Mouse (Mus musculus): ENCODE measurements around the gene Cd79a. TPM values are rescaled to one million over a fixed set of nuclear protein-coding genes. Genes with fewer than 3 reads are reported as not detected.

Gene Cd79a
- total and polyA plus RNA-seq, 3 experiments, result 0.23 to 0.61 TPM; not detected in 1

GRCm38 (mm10) chr7:24882416-24883199, 14.6 kb upstream of the Cd79a start:
- no peaks in the 10 kb centered on the region for H3K9me3 ChIP-seq (replicated peaks; ENCODE audit: insufficient read depth, low read length)
- no peak overlapping the region for H3K9ac ChIP-seq (ENCODE audit: control insufficient read depth, low read depth, low read length, poor library complexity, severe bottlenecking)
- no peak overlapping the region for H3K4me3 ChIP-seq (ENCODE audit: control insufficient read depth in 1 of 2, insufficient read depth in 1 of 2, low read depth in 2 of 2, low read length in 2 of 2)
- peaks cover 0 to 17% of the 10 kb centered on the region in 2 experiments; a peak in 2 of 4 replicates for H3K4me1 ChIP-seq (ENCODE audit: control insufficient read depth in 1 of 2, insufficient read depth in 2 of 2, low read length in 2 of 2)
- peaks cover 32% of the 10 kb centered on the region for H3K79me2 ChIP-seq (ENCODE audit: control insufficient read depth, insufficient read depth, low read length, poor library complexity)
- TF ChIP-seq GABPA (IDR thresholded peaks at IDR 0.05; ENCODE audit: low read depth, low read length), result no peak
- TF ChIP-seq MAX (IDR thresholded peaks at IDR 0.05; ENCODE audit: low read length), result no peak
- no peak for TF ChIP-seq KAT2A (conservative IDR thresholded peaks at IDR 0.05; ENCODE audit: low read depth, low read length)
- no peak for TF ChIP-seq POLR2AphosphoS2 (IDR thresholded peaks at IDR 0.05; ENCODE audit: low read length)
- no peak for TF ChIP-seq MYB (IDR thresholded peaks at IDR 0.05; ENCODE audit: low read depth, low read length)
- TF ChIP-seq E2F4 (IDR thresholded peaks at IDR 0.05; ENCODE audit: borderline replicate concordance, low read depth, low read length), result no peak
- TF ChIP-seq ZMIZ1 (IDR thresholded peaks at IDR 0.05; ENCODE audit: low read depth, low read length), result no peak
- TF ChIP-seq ZNF384 (IDR thresholded peaks at IDR 0.05; ENCODE audit: low read depth, low read length), result no peak
- no peak for TF ChIP-seq MAZ (IDR thresholded peaks at IDR 0.05; ENCODE audit: low read depth, low read length)
- TF ChIP-seq ELF1 (IDR thresholded peaks at IDR 0.05; ENCODE audit: low read depth, low read length), result no peak
- no peak for TF ChIP-seq SMC3 (IDR thresholded peaks at IDR 0.05; ENCODE audit: low read depth, low read length)
- no peak for TF ChIP-seq SIN3A (IDR thresholded peaks at IDR 0.05; ENCODE audit: low read length)
- TF ChIP-seq CTCF (IDR thresholded peaks at IDR 0.05 in 2 of 3, conservative IDR thresholded peaks at IDR 0.05 in 1 of 3; ENCODE audit: control insufficient read depth in 1 of 3, insufficient read depth in 1 of 3, low read depth in 2 of 3, low read length in 3 of 3, poor library complexity in 1 of 3, severe bottlenecking in 1 of 3), result no peak
- TF ChIP-seq CHD1 (IDR thresholded peaks at IDR 0.05; ENCODE audit: low read depth, low read length), result no peak
- peaks cover 6 to 14% of the 10 kb centered on the region in 2 experiments for H3K36me3 ChIP-seq (ENCODE audit: control insufficient read depth in 1 of 2, insufficient read depth in 2 of 2, low read length in 2 of 2)
- no peak for DNase-seq (ENCODE audit: low read depth, low spot score)
- H3K27ac ChIP-seq (ENCODE audit: control insufficient read depth, low read depth, low read length), result no peak overlapping the region
- H3K27me3 ChIP-seq (ENCODE audit: control insufficient read depth in 1 of 2, insufficient read depth in 2 of 2, low read length in 2 of 2), result peaks cover 4 to 9% of the 10 kb centered on the region in 2 experiments

GRCm38 (mm10) chr7:24883896-24884692, 13.1 kb upstream of the Cd79a start, which contains the start of gene Rps19:
Rps19 (plus strand) TSS chr7:24884371.
- H3K27me3 ChIP-seq (ENCODE audit: control insufficient read depth in 1 of 2, insufficient read depth in 2 of 2, low read length in 2 of 2), result peaks cover 0 to 2% of the 10 kb centered on the region in 2 experiments; a peak in 1 of 4 replicates
- peak within 1 kb of the TSS; percentile 75 to 77 for H3K4me3 ChIP-seq (ENCODE audit: control insufficient read depth in 1 of 2, insufficient read depth in 1 of 2, low read depth in 2 of 2, low read length in 2 of 2)
- TF ChIP-seq UBTF (IDR thresholded peaks at IDR 0.05; ENCODE audit: borderline replicate concordance, insufficient read depth, low read depth, low read length) (0 out of 2 replicates have a peak, but pooled peaks have one; percentile 6), CTCF (IDR thresholded peaks at IDR 0.05 in 2 of 3, conservative IDR thresholded peaks at IDR 0.05 in 1 of 3; ENCODE audit: control insufficient read depth in 1 of 3, insufficient read depth in 1 of 3, low read depth in 2 of 3, low read length in 3 of 3, poor library complexity in 1 of 3, severe bottlenecking in 1 of 3) (peak in 1 of 3 experiments; percentile 38; a peak in 2 of 6 replicates), NELFE (IDR thresholded peaks at IDR 0.05; ENCODE audit: low read depth, low read length) (no peak), USF2 (IDR thresholded peaks at IDR 0.05; ENCODE audit: borderline replicate concordance in 1 of 2, insufficient read depth in 1 of 2, low read depth in 1 of 2, low read length in 2 of 2) (no peak), MYC (IDR thresholded peaks at IDR 0.05; ENCODE audit: low read depth, low read length) (no peak), ZMIZ1 (IDR thresholded peaks at IDR 0.05; ENCODE audit: low read depth, low read length) (no peak), TBP (IDR thresholded peaks at IDR 0.05; ENCODE audit: low read depth, low read length) (peak; percentile 89), POLR2A (IDR thresholded peaks at IDR 0.05; ENCODE audit: control insufficient read depth in 1 of 2, insufficient read depth in 1 of 2, low read depth in 1 of 2, low read length in 2 of 2, poor library complexity in 1 of 2) (peak; percentile 82 to 91), JUND (IDR thresholded peaks at IDR 0.05; ENCODE audit: low read depth, low read length) (no peak), BHLHE40 (IDR thresholded peaks at IDR 0.05; ENCODE audit: borderline replicate concordance, low read depth, low read length) (no peak), GATA1 (IDR thresholded peaks at IDR 0.05; ENCODE audit: low read depth, low read length) (no peak)
- H3K9me3 ChIP-seq (replicated peaks; ENCODE audit: insufficient read depth, low read length), result no peaks in the 10 kb centered on the region
- peaks cover 36% of the 10 kb centered on the region for H3K79me2 ChIP-seq (ENCODE audit: control insufficient read depth, insufficient read depth, low read length, poor library complexity)
- H3K4me1 ChIP-seq (ENCODE audit: control insufficient read depth in 1 of 2, insufficient read depth in 2 of 2, low read length in 2 of 2), result peaks cover 0 to 20% of the 10 kb centered on the region in 2 experiments; a peak in 2 of 4 replicates
- H3K9ac ChIP-seq (ENCODE audit: control insufficient read depth, low read depth, low read length, poor library complexity, severe bottlenecking), result peak within 1 kb of the TSS; percentile 93
- peak within 1 kb of the TSS; percentile 97 for H3K27ac ChIP-seq (ENCODE audit: control insufficient read depth, low read depth, low read length)
- DNase-seq (ENCODE audit: low read depth, low spot score), result peak; percentile 100
- H3K36me3 ChIP-seq (ENCODE audit: control insufficient read depth in 1 of 2, insufficient read depth in 2 of 2, low read length in 2 of 2), result peaks cover 6 to 17% of the 10 kb centered on the region in 2 experiments

Data from MEL (cell line).